Mouse (Mus musculus): ENCODE measurements around the gene Fgf8. TPM values are rescaled to one million over a fixed set of nuclear protein-coding genes. Genes with fewer than 3 reads are reported as not detected.

The Fgf8 gene
- not detected for polyA plus RNA-seq (2017; shearing (Covaris generic))

GRCm38 (mm10) chr19:45742218-45742983 is at the start of gene Fgf8:
Gene Fgf8 (minus strand): TSS chr19:45742915.

GRCm38 (mm10) chr19:45783181-45783932 is 40.6 kb upstream of the Fgf8 start, which contains the start of gene Mgea5:
Gene Mgea5 (minus strand): TSS chr19:45783837.

GRCm38 (mm10) chr19:45749243-45750043 is 6.7 kb upstream of the Fgf8 start, which contains the start of gene Npm3:
Gene Npm3 (minus strand): TSS chr19:45749591.

Other genes starting within 250 kb of the Fgf8 start
- 17.6 TPM for gene Poll, start 182.4 kb downstream of the Fgf8 start, polyA plus RNA-seq (2017; shearing (Covaris generic))
- gene Gm17018, start 182.3 kb downstream of the Fgf8 start, polyA plus RNA-seq (2017; shearing (Covaris generic)): 62.6 TPM
- 12.0 TPM for gene Fbxw4, start 82.6 kb downstream of the Fgf8 start, polyA plus RNA-seq (2017; shearing (Covaris generic))
- gene Npm3, start 6.7 kb upstream of the Fgf8 start, polyA plus RNA-seq (2017; shearing (Covaris generic)): 52.0 TPM
- 99.1 TPM for gene Mgea5, start 40.9 kb upstream of the Fgf8 start, polyA plus RNA-seq (2017; shearing (Covaris generic))
- 11.4 TPM for gene Kcnip2, start 73.1 kb upstream of the Fgf8 start, polyA plus RNA-seq (2017; shearing (Covaris generic))